Mouse (Mus musculus) CH12.LX (cell line): ENCODE results near the gene Gm47996. TPM values are rescaled to one million over a fixed set of nuclear protein-coding genes. Genes with fewer than 3 reads are reported as not detected.

ENCODE experiments used
- DNase-seq: peaks from one replicate; pipeline ENCODE4 v3.0.0-alpha.2; 2013; ENCODE audit errors: extremely low read depth
- H3K27ac ChIP-seq: 2 replicates; pipeline ENCODE4 v1.5.1; 2012; ENCODE audit warnings: low read depth, mild to moderate bottlenecking, control low read depth, moderate library complexity; ENCODE audit not compliant: insufficient read depth
- H3K27me3 ChIP-seq: replicated peaks from 2 replicates; pipeline ENCODE3; 2012; ENCODE audit warnings: inconsistent platforms
- H3K36me3 ChIP-seq, 2 experiments: replicated peaks in 1 of 2; 2 replicates each; pipeline versions ENCODE3 to v1.6.1; 2012; ENCODE audit warnings: inconsistent platforms in 1 of 2, low read length in 1 of 2, mild to moderate bottlenecking in 1 of 2, mixed read lengths in 1 of 2, moderate library complexity in 1 of 2; ENCODE audit not compliant: control insufficient read depth in 1 of 2, insufficient read depth in 1 of 2
- H3K4me1 ChIP-seq, 2 experiments: 2 replicates each; pipeline ENCODE4 v1.6.1; 2012; ENCODE audit warnings: inconsistent platforms in 1 of 2, moderate library complexity in 1 of 2; ENCODE audit not compliant: insufficient read depth in 2 of 2, control insufficient read depth in 1 of 2
- H3K4me2 ChIP-seq: 2 replicates; pipeline ENCODE4 v1.6.1; 2012; ENCODE audit warnings: low read depth, mild to moderate bottlenecking, control low read depth; ENCODE audit not compliant: poor library complexity, insufficient read depth, severe bottlenecking
- H3K4me3 ChIP-seq, 3 experiments: fragments of 150-350 bp in 1 of 3; sonication (generic) in 1 of 3; replicated peaks in 1 of 3; 2 replicates each; pipeline versions ENCODE3 to v1.5.1; 2011 to 2012; ENCODE audit warnings: low read depth in 2 of 3, low read length in 2 of 3, mild to moderate bottlenecking in 2 of 3, moderate library complexity in 2 of 3, control low read depth in 1 of 3, improper control_type of control experiment in 1 of 3, inconsistent platforms in 1 of 3, mixed read lengths in 1 of 3; ENCODE audit not compliant: poor library complexity in 1 of 3
- H3K79me2 ChIP-seq: replicated peaks from 2 replicates; pipeline ENCODE4 v1.6.1; 2012; ENCODE audit warnings: mild to moderate bottlenecking, moderate library complexity; ENCODE audit not compliant: control insufficient read depth, poor library complexity, insufficient read depth, severe bottlenecking; ENCODE audit errors: extremely low read depth
- H3K9ac ChIP-seq: 2 replicates; pipeline ENCODE4 v1.6.1; 2012; ENCODE audit warnings: low read depth, mild to moderate bottlenecking, control low read depth, moderate library complexity; ENCODE audit not compliant: insufficient read depth
- H3K9me3 ChIP-seq: replicated peaks from 2 replicates; pipeline ENCODE3; 2012; ENCODE audit warnings: low read length, inconsistent platforms, mixed read lengths
- BHLHE40 ChIP-seq: IDR thresholded peaks from 2 replicates; pipeline ENCODE4 v1.6.1; 2011; ENCODE audit warnings: mild to moderate bottlenecking, low read depth, low read length, improper control_type of control experiment
- CHD1 ChIP-seq: IDR thresholded peaks from 2 replicates; pipeline ENCODE4 v1.6.1; 2012; ENCODE audit warnings: low read depth, low read length, improper control_type of control experiment, inconsistent platforms
- E2F4 ChIP-seq: IDR thresholded peaks from 2 replicates; pipeline ENCODE4 v1.6.1; 2011; ENCODE audit warnings: low read depth, low read length, improper control_type of control experiment; ENCODE audit not compliant: insufficient replicate concordance
- EP300 ChIP-seq: IDR thresholded peaks from 2 replicates; pipeline ENCODE4 v1.6.1; 2011; ENCODE audit warnings: low read length, improper control_type of control experiment
- ETS1 ChIP-seq: conservative IDR thresholded peaks from 2 replicates; pipeline ENCODE4 v1.6.1; 2012; ENCODE audit warnings: low read depth, mild to moderate bottlenecking, inconsistent platforms, low read length, improper control_type of control experiment, moderate library complexity
- HCFC1 ChIP-seq: IDR thresholded peaks from 2 replicates; pipeline ENCODE4 v1.6.1; 2012; ENCODE audit warnings: low read depth, mild to moderate bottlenecking, inconsistent platforms, low read length, improper control_type of control experiment
- IRF4 ChIP-seq: IDR thresholded peaks from 2 replicates; pipeline ENCODE4 v1.6.1; 2014; ENCODE audit warnings: low read depth, mild to moderate bottlenecking, inconsistent platforms, low read length, improper control_type of control experiment
- JUND ChIP-seq: conservative IDR thresholded peaks from 2 replicates; pipeline ENCODE4 v1.6.1; 2011; ENCODE audit warnings: low read depth, low read length, improper control_type of control experiment
- KAT2A ChIP-seq: IDR thresholded peaks from 2 replicates; pipeline ENCODE4 v1.6.1; 2012; ENCODE audit warnings: low read length, improper control_type of control experiment, inconsistent platforms; ENCODE audit not compliant: insufficient replicate concordance
- MAFK ChIP-seq: IDR thresholded peaks from 2 replicates; pipeline ENCODE4 v1.6.1; 2011; ENCODE audit warnings: low read length, improper control_type of control experiment; ENCODE audit not compliant: insufficient replicate concordance
- MAX ChIP-seq: IDR thresholded peaks from 2 replicates; pipeline ENCODE4 v1.6.1; 2011; ENCODE audit warnings: low read length, improper control_type of control experiment
- MAZ ChIP-seq: IDR thresholded peaks from 2 replicates; pipeline ENCODE4 v1.6.1; 2012; ENCODE audit warnings: low read depth, mild to moderate bottlenecking, inconsistent platforms, low read length, improper control_type of control experiment, moderate library complexity
- MEF2A ChIP-seq: IDR thresholded peaks from 2 replicates; pipeline ENCODE4 v1.6.1; 2014; ENCODE audit warnings: low read depth, mild to moderate bottlenecking, inconsistent platforms, low read length, improper control_type of control experiment, borderline replicate concordance
- MXI1 ChIP-seq: IDR thresholded peaks from 2 replicates; pipeline ENCODE4 v1.6.1; 2011; ENCODE audit warnings: mild to moderate bottlenecking, low read depth, low read length, improper control_type of control experiment
- NELFE ChIP-seq: IDR thresholded peaks from 2 replicates; pipeline ENCODE4 v1.6.1; 2011; ENCODE audit warnings: low read depth, low read length, improper control_type of control experiment
- PAX5 ChIP-seq: IDR thresholded peaks from 2 replicates; pipeline ENCODE4 v1.6.1; 2012; ENCODE audit warnings: low read length, inconsistent platforms, mixed read lengths
- POLR2A ChIP-seq: IDR thresholded peaks from 2 replicates; pipeline ENCODE4 v1.6.1; 2011; ENCODE audit warnings: low read depth, mild to moderate bottlenecking, improper control_type of control experiment, low read length
- POLR2AphosphoS2 ChIP-seq: IDR thresholded peaks from 2 replicates; pipeline ENCODE4 v1.6.1; 2011; ENCODE audit warnings: low read depth, low read length, improper control_type of control experiment
- RAD21 ChIP-seq: IDR thresholded peaks from 2 replicates; pipeline ENCODE4 v1.6.1; 2011; ENCODE audit warnings: low read depth, mild to moderate bottlenecking, low read length, improper control_type of control experiment, moderate library complexity
- RCOR1 ChIP-seq: conservative IDR thresholded peaks from 2 replicates; pipeline ENCODE4 v1.6.1; 2012; ENCODE audit warnings: low read depth, mild to moderate bottlenecking, inconsistent platforms, low read length, improper control_type of control experiment
- SIN3A ChIP-seq: IDR thresholded peaks from 2 replicates; pipeline ENCODE4 v1.6.1; 2012; ENCODE audit warnings: low read length, improper control_type of control experiment, inconsistent platforms
- SMC3 ChIP-seq: IDR thresholded peaks from 2 replicates; pipeline ENCODE4 v1.6.1; 2011; ENCODE audit warnings: low read depth, low read length, improper control_type of control experiment
- TBP ChIP-seq: conservative IDR thresholded peaks from 2 replicates; pipeline ENCODE4 v1.6.1; 2011; ENCODE audit warnings: low read depth, low read length, improper control_type of control experiment
- TCF12 ChIP-seq: IDR thresholded peaks from 2 replicates; pipeline ENCODE4 v1.6.1; 2014; ENCODE audit warnings: low read depth, mild to moderate bottlenecking, inconsistent platforms, low read length, improper control_type of control experiment
- ZMIZ1 ChIP-seq: IDR thresholded peaks from 2 replicates; pipeline ENCODE4 v1.6.1; 2012; ENCODE audit warnings: low read depth, mild to moderate bottlenecking, inconsistent platforms, low read length, improper control_type of control experiment
- ZNF384 ChIP-seq: IDR thresholded peaks from 2 replicates; pipeline ENCODE4 v1.6.1; 2012; ENCODE audit warnings: low read depth, low read length, improper control_type of control experiment, inconsistent platforms
- dilution Hi-C: fragments of 300-500 bp; cut with MboI; formaldehyde crosslinking; loops from 2 replicates; pipeline ENCODE4 v1.14.3; 2020; ENCODE audit warnings: low sequenced_read_pairs; ENCODE audit not compliant: extremely low pct_unique_long_range_greater_than_20kb, extremely low pct_ligation_motif_present
- in situ Hi-C: fragments of 300-500 bp; cut with MboI; formaldehyde crosslinking; loops from 3 replicates; pipeline ENCODE4 v1.14.3; 2019; ENCODE audit warnings: low sequenced_read_pairs, low pct_ligation_motif_present, low pct_unique_long_range_greater_than_20kb, mixed read lengths
- polyA plus RNA-seq: library from polyadenylated mRNA; unstranded; fragments of >175 nt; gene quantifications from 2 replicates; pipeline ENCODE4 v1.2.1, GENCODE M21; 2012; ENCODE audit warnings: low read depth; ENCODE audit not compliant: insufficient read length
- total RNA-seq, 2 experiments: library from RNA; depleted of rRNA; stranded (reverse); fragments of 300-350 nt in 1 of 2; fragments of >200 nt in 1 of 2; gene quantifications; 2 replicates each; pipeline ENCODE4 v1.2.3; 2012 to 2014

The Gm47996 gene
- total and polyA plus RNA-seq, 3 experiments = not detected

GRCm38 (mm10) chr1:151177030-151177936 lies 32.6 kb upstream of the Gm47996 start:
- Histone ChIP-seq H3K27me3 (no peaks in the 10 kb centered on the region), H3K4me3 (peak overlapping the region; percentile 21 to 41 (median 37)), H3K27ac (no peak overlapping the region; the same call in 1 of the 2 replicates), H3K9ac (peak overlapping the region; percentile 10), H3K4me1 (peaks cover 0 to 26% of the 10 kb centered on the region in 2 experiments; a peak in 3 of 4 replicates), H3K4me2 (peak overlapping the region; percentile 53), H3K36me3 (no peaks in the 10 kb centered on the region), H3K79me2 (no peaks in the 10 kb centered on the region), H3K9me3 (no peaks in the 10 kb centered on the region)
- in situ Hi-C loops (no loop called here), dilution Hi-C loops (no loop called here)
- peak; percentile 51 for DNase-seq
- TF ChIP-seq PAX5 (no peak), ZMIZ1 (no peak), MEF2A (peak; percentile 73; the same call in 1 of the 2 replicates), ETS1 (peak; percentile 35; the same call in 1 of the 2 replicates), MXI1 (peak; percentile 67; the same call in 1 of the 2 replicates), NELFE (0 out of 2 replicates have a peak, but pooled peaks have one; percentile 66), RAD21 (no peak; the same call in 1 of the 2 replicates), IRF4 (peak; percentile 18; the same call in 1 of the 2 replicates), HCFC1 (peak; percentile 54), TBP (peak; percentile 79), TCF12 (peak; percentile 51; the same call in 1 of the 2 replicates), SMC3 (no peak), RCOR1 (0 out of 2 replicates have a peak, but pooled peaks have one; percentile 82), EP300 (0 out of 2 replicates have a peak, but pooled peaks have one; percentile 41), E2F4 (peak; percentile 47; the same call in 1 of the 2 replicates), JUND (peak; percentile 54), MAX (peak; percentile 64; the same call in 1 of the 2 replicates), POLR2A (peak; percentile 22; the same call in 1 of the 2 replicates), SIN3A (peak; percentile 92), BHLHE40 (peak; percentile 30; the same call in 1 of the 2 replicates), POLR2AphosphoS2 (no peak), ZNF384 (0 out of 2 replicates have a peak, but pooled peaks have one; percentile 14), CHD1 (no peak), KAT2A (no peak), MAFK (peak; percentile 88), MAZ (peak; percentile 52; the same call in 1 of the 2 replicates)
- TF ChIP-seq, all 38 proteins: peak for 19
